Comparison of ENCODE assay signal across 12 mouse cellular contexts in the genomic region with DNA sequence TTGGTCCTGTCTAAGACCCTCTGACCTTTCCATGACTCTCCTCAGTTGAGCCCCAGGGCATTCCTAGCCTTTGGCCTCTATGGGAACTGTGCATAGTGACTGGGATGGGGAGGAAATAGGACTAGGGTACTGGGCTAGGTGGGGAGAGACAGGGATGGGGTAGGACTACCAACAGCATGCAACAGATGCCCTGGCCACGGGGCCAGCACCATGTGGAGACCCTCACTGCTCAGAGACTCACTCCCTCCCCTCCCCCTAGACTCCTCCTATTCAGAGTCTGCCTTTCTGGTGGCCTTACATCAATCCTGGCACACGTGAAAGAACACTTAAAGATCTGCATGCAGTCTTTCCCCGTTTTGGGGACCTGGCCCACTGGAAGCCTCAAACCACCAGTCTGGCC. TPM values are rescaled to one million over a fixed set of nuclear protein-coding genes. Genes with fewer than 3 reads are reported as not detected.
DNase-seq lines count a peak whose midpoint lies in the region; ATAC-seq and TF ChIP-seq lines count a peak whose summit lies in the region.
"Had no signal": no experiment of that assay in that cellular context is flagged by ENCODE, and none has a peak within 500 bp of the region (broad histone marks: within the 10 kb centered on the region; RNA-seq: fewer than 3 reads in every experiment).

No protein-coding gene starts in this region.

- H3K9ac ChIP-seq in kidney, postnatal 0 days (ENCODE audit: low read depth, low read length): no peak overlapping the region
- no peak overlapping the region for H3K9ac ChIP-seq in embryonic facial prominence, embryonic 12.5 days
- H3K9ac ChIP-seq in limb, embryonic 12.5 days (replicated peaks): 0 out of 2 replicates have a peak overlapping the region, but pooled peaks have one; percentile 44
- H3K9ac ChIP-seq: midbrain, embryonic 12.5 days had no signal

- H3K9me3 ChIP-seq in heart, embryonic 10.5 days: no peaks in the 10 kb centered on the region
- no peaks in the 10 kb centered on the region for H3K9me3 ChIP-seq in kidney, postnatal 0 days (replicated peaks; ENCODE audit: low read length)
- H3K9me3 ChIP-seq in embryonic facial prominence, embryonic 12.5 days: no peaks in the 10 kb centered on the region
- no peaks in the 10 kb centered on the region for H3K9me3 ChIP-seq in limb, embryonic 12.5 days
- H3K9me3 ChIP-seq: midbrain, embryonic 12.5 days had no signal

- no peak for DNase-seq in heart, embryonic 10.5 days (ENCODE audit: low spot score)
- no peak for DNase-seq in heart, postnatal 4 days
- DNase-seq in kidney, postnatal 0 days (ENCODE audit: low spot score): no peak
- DNase-seq in kidney, adult 8-10 months: no peak
- DNase-seq in thymus, postnatal 25 days: no peak
- no peak for DNase-seq in right cerebral cortex, postnatal 36 days (ENCODE audit: low spot score in 2 of 2)

- H3K4me2 ChIP-seq in kidney, postnatal 0 days (ENCODE audit: low read length): peak overlapping the region; percentile 64; the same call in 1 of the 2 replicates
- peak overlapping the region; percentile 76 for H3K4me2 ChIP-seq in embryonic facial prominence, embryonic 12.5 days (replicated peaks)
- H3K4me2 ChIP-seq in limb, embryonic 12.5 days: peak overlapping the region; percentile 74

- no peak overlapping the region for H3K27ac ChIP-seq in heart, embryonic 10.5 days
- H3K27ac ChIP-seq in kidney, postnatal 0 days: no peak overlapping the region
- H3K27ac ChIP-seq in embryonic facial prominence, embryonic 12.5 days: no peak overlapping the region
- no peak overlapping the region for H3K27ac ChIP-seq in limb, embryonic 12.5 days
- H3K27ac ChIP-seq: midbrain, embryonic 12.5 days had no signal

- TF ChIP-seq CTCF in kidney, postnatal 0 days (IDR thresholded peaks at IDR 0.05; ENCODE audit: low read depth): no peak

- H3K36me3 ChIP-seq in heart, embryonic 10.5 days: no peaks in the 10 kb centered on the region
- no peaks in the 10 kb centered on the region for H3K36me3 ChIP-seq in kidney, postnatal 0 days (ENCODE audit: insufficient read depth, low read length)
- H3K36me3 ChIP-seq in embryonic facial prominence, embryonic 12.5 days: no peaks in the 10 kb centered on the region
- no peaks in the 10 kb centered on the region for H3K36me3 ChIP-seq in limb, embryonic 12.5 days

- peaks cover 14% of the 10 kb centered on the region for H3K4me1 ChIP-seq in heart, embryonic 10.5 days
- H3K4me1 ChIP-seq in kidney, postnatal 0 days (replicated peaks; ENCODE audit: insufficient read depth, low read length): 0 out of 2 replicates have a peak, but pooled peaks cover 4% of the 10 kb centered on the region
- peaks cover 13% of the 10 kb centered on the region for H3K4me1 ChIP-seq in embryonic facial prominence, embryonic 12.5 days
- peaks cover 13% of the 10 kb centered on the region for H3K4me1 ChIP-seq in limb, embryonic 12.5 days (replicated peaks)

- WGBS in heart, embryonic 10.5 days: 15% methylated on average over 3 of the region's 3 CpGs
- WGBS in kidney, postnatal 0 days: 27% methylated on average over 3 of the region's 3 CpGs
- 24% methylated on average over 3 of the region's 3 CpGs for WGBS in embryonic facial prominence, embryonic 12.5 days
- WGBS in limb, embryonic 12.5 days: 21% methylated on average over 3 of the region's 3 CpGs

- H3K27me3 ChIP-seq in heart, embryonic 10.5 days (ENCODE audit: insufficient read depth, poor library complexity, severe bottlenecking): peaks cover 80% of the 10 kb centered on the region
- peaks cover 27% of the 10 kb centered on the region for H3K27me3 ChIP-seq in kidney, postnatal 0 days (ENCODE audit: insufficient read depth, low read length)
- peaks cover 47% of the 10 kb centered on the region for H3K27me3 ChIP-seq in embryonic facial prominence, embryonic 12.5 days
- peaks cover 81% of the 10 kb centered on the region for H3K27me3 ChIP-seq in limb, embryonic 12.5 days

- peak overlapping the region; percentile 61 for H3K4me3 ChIP-seq in heart, embryonic 10.5 days
- H3K4me3 ChIP-seq in kidney, postnatal 0 days (replicated peaks; ENCODE audit: low read depth, low read length): peak overlapping the region; percentile 34; the same call in 1 of the 2 replicates
- peak overlapping the region; percentile 43 for H3K4me3 ChIP-seq in embryonic facial prominence, embryonic 12.5 days
- H3K4me3 ChIP-seq in limb, embryonic 12.5 days (replicated peaks): peak overlapping the region; percentile 43

- no peak for ATAC-seq in kidney, postnatal 0 days (replicated peaks; ENCODE audit: low FRiP score, low read depth)
- no peak for ATAC-seq in embryonic facial prominence, embryonic 12.5 days (ENCODE audit: insufficient number of reproducible peaks, insufficient read depth, low FRiP score, low TSS enrichment)
- no peak for ATAC-seq in limb, embryonic 12.5 days (ENCODE audit: insufficient number of reproducible peaks, insufficient read depth, low FRiP score, low TSS enrichment, low read depth)

RNA-seq across cellular contexts. Expression of gene Gprin1, which starts 12.7 kb away (rescaled TPM):
- 0.03 and 0.06 TPM in 2 replicates for polyA plus RNA-seq in heart, embryonic 10.5 days (2016; fragmentation: Nextera tagmentation; extraction: Ambion mirVana)
- total RNA-seq in heart, postnatal 4 days (2021): under 1 TPM; 0.10 to 0.11 TPM
- 0.13 and 0.14 TPM in 2 replicates for polyA plus RNA-seq in kidney, postnatal 0 days (2015; fragmentation: Nextera tagmentation; extraction: Ambion mirVana)
- polyA plus RNA-seq in embryonic facial prominence, embryonic 12.5 days (2016; fragmentation: Nextera tagmentation; extraction: Ambion mirVana): 2.1 and 4.2 TPM in 2 replicates
- 0.45 and 0.51 TPM in 2 replicates for polyA plus RNA-seq in limb, embryonic 12.5 days (2016; fragmentation: Nextera tagmentation; extraction: Ambion mirVana)
- total RNA-seq: common myeloid progenitor, adult 5-6 weeks had no signal
- polyA plus RNA-seq: liver, embryonic 16.5 days had no signal

RNA-seq across cellular contexts. Expression of gene Sncb, which starts 29.5 kb away (rescaled TPM):
- polyA plus RNA-seq in heart, embryonic 10.5 days (2016; fragmentation: Nextera tagmentation; extraction: Ambion mirVana): 0.13 TPM in 1 of 2 replicates, not detected in the other
- total RNA-seq in heart, postnatal 4 days (2021): not detected
- not detected in 2 replicates for polyA plus RNA-seq in kidney, postnatal 0 days (2015; fragmentation: Nextera tagmentation; extraction: Ambion mirVana)
- polyA plus RNA-seq in embryonic facial prominence, embryonic 12.5 days (2016; fragmentation: Nextera tagmentation; extraction: Ambion mirVana): 0.27 and 0.37 TPM in 2 replicates
- not detected in 2 replicates for polyA plus RNA-seq in limb, embryonic 12.5 days (2016; fragmentation: Nextera tagmentation; extraction: Ambion mirVana)
- total RNA-seq: common myeloid progenitor, adult 5-6 weeks had no signal
- polyA plus RNA-seq: C2C12; liver, embryonic 16.5 days had no signal

RNA-seq across cellular contexts. Expression of gene Cdhr2, which starts 35.7 kb away (rescaled TPM):
- polyA plus RNA-seq in heart, embryonic 10.5 days (2016; fragmentation: Nextera tagmentation; extraction: Ambion mirVana): 0.06 and 1.2 TPM in 2 replicates
- not detected for total RNA-seq in heart, postnatal 4 days (2021)
- 10.0 and 10.9 TPM in 2 replicates for polyA plus RNA-seq in kidney, postnatal 0 days (2015; fragmentation: Nextera tagmentation; extraction: Ambion mirVana)
- 0.05 and 0.06 TPM in 2 replicates for polyA plus RNA-seq in embryonic facial prominence, embryonic 12.5 days (2016; fragmentation: Nextera tagmentation; extraction: Ambion mirVana)
- 0.05 and 0.08 TPM in 2 replicates for polyA plus RNA-seq in limb, embryonic 12.5 days (2016; fragmentation: Nextera tagmentation; extraction: Ambion mirVana)
- total RNA-seq: common myeloid progenitor, adult 5-6 weeks had no signal

RNA-seq across cellular contexts. Expression of gene Rnf44, which starts 43.2 kb away (rescaled TPM):
- 68.1 and 96.1 TPM in 2 replicates for polyA plus RNA-seq in heart, embryonic 10.5 days (2016; fragmentation: Nextera tagmentation; extraction: Ambion mirVana)
- 10 to 100 TPM; 60.7 to 67.0 TPM for total RNA-seq in heart, postnatal 4 days (2021)
- polyA plus RNA-seq in kidney, postnatal 0 days (2015; fragmentation: Nextera tagmentation; extraction: Ambion mirVana): 63.0 and 77.4 TPM in 2 replicates
- 58.0 and 65.3 TPM in 2 replicates for polyA plus RNA-seq in embryonic facial prominence, embryonic 12.5 days (2016; fragmentation: Nextera tagmentation; extraction: Ambion mirVana)
- polyA plus RNA-seq in limb, embryonic 12.5 days (2016; fragmentation: Nextera tagmentation; extraction: Ambion mirVana): 70.0 and 71.8 TPM in 2 replicates

RNA-seq across cellular contexts. Expression of gene Eif4e1b, which starts 46.9 kb away (rescaled TPM):
- not detected in 2 replicates for polyA plus RNA-seq in heart, embryonic 10.5 days (2016; fragmentation: Nextera tagmentation; extraction: Ambion mirVana)
- total RNA-seq in heart, postnatal 4 days (2021): not detected
- not detected in 2 replicates for polyA plus RNA-seq in kidney, postnatal 0 days (2015; fragmentation: Nextera tagmentation; extraction: Ambion mirVana)
- not detected in 2 replicates for polyA plus RNA-seq in embryonic facial prominence, embryonic 12.5 days (2016; fragmentation: Nextera tagmentation; extraction: Ambion mirVana)
- not detected in 2 replicates for polyA plus RNA-seq in limb, embryonic 12.5 days (2016; fragmentation: Nextera tagmentation; extraction: Ambion mirVana)
- total RNA-seq: common myeloid progenitor, adult 5-6 weeks had no signal
- polyA plus RNA-seq: C2C12; liver, embryonic 16.5 days; midbrain, embryonic 12.5 days had no signal
